Mouse (Mus musculus) heart, embryonic 14.5 days (tissue): Measurements from ENCODE around the gene Ulk2. TPM values are rescaled to one million over a fixed set of nuclear protein-coding genes. Genes with fewer than 3 reads are reported as not detected.
A peak's percentile ranks its signal among the peaks of the same experiment; 100 is the strongest.
"Not testable (repeated sequence)": the region's sequence is repeated elsewhere in the genome, so short reads cannot be mapped to it uniquely, and the experiment has no call there.

Experiments used
- ATAC-seq: fragments of 200-750 bp; cut with Nextera tagmentation; 2 replicates; pipeline ENCODE4 v1.8.0; 2017; ENCODE audit warnings: low read depth, moderate TSS enrichment; ENCODE audit not compliant: insufficient number of reproducible peaks, insufficient read depth, low FRiP score
- H3K27ac ChIP-seq, 2 experiments: fragments of 200-500 bp in 1 of 2; fragments of 300-500 bp in 1 of 2; sonication (generic) in 1 of 2; replicated peaks in 1 of 2; 2 replicates each; pipeline ENCODE4 v1.5.1; 2012 to 2014; ENCODE audit warnings: low read depth in 2 of 2, low read length in 2 of 2, control low read depth in 1 of 2, mild to moderate bottlenecking in 1 of 2, mixed read lengths in 1 of 2; ENCODE audit not compliant: control insufficient read depth in 1 of 2, insufficient read depth in 1 of 2
- H3K27me3 ChIP-seq: fragments of 300-500 bp; sonication (generic); 2 replicates; pipeline ENCODE4 v1.6.1; 2014; ENCODE audit warnings: mild to moderate bottlenecking, low read length, control low read depth; ENCODE audit not compliant: control insufficient read depth, insufficient read depth
- H3K36me3 ChIP-seq: fragments of 300-500 bp; sonication (generic); 2 replicates; pipeline ENCODE4 v1.6.1; 2014; ENCODE audit warnings: mild to moderate bottlenecking, control low read depth, low read length, mixed read lengths; ENCODE audit not compliant: control insufficient read depth, insufficient read depth
- H3K4me1 ChIP-seq, 2 experiments: fragments of 200-500 bp in 1 of 2; fragments of 300-500 bp in 1 of 2; sonication (generic) in 1 of 2; 2 replicates each; pipeline ENCODE4 v1.6.1; 2012 to 2014; ENCODE audit warnings: low read length in 2 of 2, control low read depth in 1 of 2, mixed read lengths in 1 of 2; ENCODE audit not compliant: control insufficient read depth in 2 of 2, insufficient read depth in 2 of 2
- H3K4me2 ChIP-seq: fragments of 300-500 bp; sonication (generic); 2 replicates; pipeline ENCODE4 v1.6.1; 2014; ENCODE audit warnings: mild to moderate bottlenecking, low read length
- H3K4me3 ChIP-seq, 2 experiments: fragments of 200-500 bp in 1 of 2; fragments of 300-500 bp in 1 of 2; sonication (generic) in 1 of 2; 2 replicates each; pipeline ENCODE4 v1.5.1; 2012 to 2014; ENCODE audit warnings: low read length in 2 of 2, mild to moderate bottlenecking in 2 of 2, control low read depth in 1 of 2, low read depth in 1 of 2, moderate library complexity in 1 of 2; ENCODE audit not compliant: control insufficient read depth in 1 of 2, insufficient read depth in 1 of 2
- H3K9ac ChIP-seq: fragments of 300-500 bp; sonication (generic); 2 replicates; pipeline ENCODE4 v1.6.1; 2014; ENCODE audit warnings: mild to moderate bottlenecking, low read length
- H3K9me3 ChIP-seq: fragments of 300-500 bp; sonication (generic); 2 replicates; pipeline ENCODE4 v1.6.1; 2016; ENCODE audit warnings: low read length, control low read depth; ENCODE audit not compliant: control insufficient read depth
- WGBS: fragments of 180-500 bp; shearing (Covaris S2); extraction: QIAGEN DNeasy Blood & Tissue Kit; methylation state at CpG from one replicate; pipeline ENCODE4 v1.1.7; 2014; 5-methylcytosine and 5-hydroxymethylcytosine counted together
- polyA plus RNA-seq: library from polyadenylated mRNA; unstranded; fragments of >200 nt; fragmentation: Nextera tagmentation; extraction: Ambion mirVana; gene quantifications from 2 replicates; pipeline ENCODE4 v1.2.1, GENCODE M21; 2014

Ulk2 gene
- polyA plus RNA-seq, 1 experiment from 2014 or later, result 18.9 TPM

- H3K9me3 ChIP-seq, result no peaks in the 10 kb centered on the region
- peak; percentile 81 for ATAC-seq
- WGBS, result 0% methylated on average over 79 of the region's 87 CpGs
- peak overlapping the region; percentile 76 to 97 for H3K4me3 ChIP-seq
- peaks cover 17% of the 10 kb centered on the region for H3K36me3 ChIP-seq
- H3K27ac ChIP-seq, result peak overlapping the region; percentile 51 to 91
- H3K4me1 ChIP-seq, result peaks cover 0 to 6% of the 10 kb centered on the region in 2 experiments; a peak in 2 of 4 replicates
- no peaks in the 10 kb centered on the region for H3K27me3 ChIP-seq
- H3K4me2 ChIP-seq, result peak overlapping the region; percentile 87
- H3K9ac ChIP-seq, result peak overlapping the region; percentile 96
Observed at GRCm38 (mm10) chr11:61854211-61854987, 474 bp downstream of the Ulk2 start.

- peak overlapping the region; percentile 51 to 91; a peak in 3 of 4 replicates for H3K27ac ChIP-seq
- H3K36me3 ChIP-seq, result peaks cover 17% of the 10 kb centered on the region
- no peak for ATAC-seq
- H3K4me2 ChIP-seq, result peak overlapping the region; percentile 87
- peaks cover 0 to 6% of the 10 kb centered on the region in 2 experiments; a peak in 2 of 4 replicates for H3K4me1 ChIP-seq
- peak overlapping the region; percentile 96 for H3K9ac ChIP-seq
- H3K27me3 ChIP-seq, result no peaks in the 10 kb centered on the region
- 20% methylated on average over 5 of the region's 5 CpGs for WGBS
- H3K9me3 ChIP-seq, result no peaks in the 10 kb centered on the region
- H3K4me3 ChIP-seq, result peak overlapping the region; percentile 76 to 97
Observed at GRCm38 (mm10) chr11:61853659-61854058, 1.2 kb downstream of the Ulk2 start.

GRCm38 (mm10) chr11:61852916-61853315 is 2.0 kb downstream of the Ulk2 start:
- H3K9ac ChIP-seq, result no peak overlapping the region
- H3K9me3 ChIP-seq, result no peaks in the 10 kb centered on the region
- no peak overlapping the region for H3K4me2 ChIP-seq
- H3K27ac ChIP-seq, result no peak overlapping the region
- no peak overlapping the region for H3K4me3 ChIP-seq
- no peak for ATAC-seq
- H3K27me3 ChIP-seq, result no peaks in the 10 kb centered on the region
- peaks cover 0 to 6% of the 10 kb centered on the region in 2 experiments; a peak in 2 of 4 replicates for H3K4me1 ChIP-seq
- peaks cover 20% of the 10 kb centered on the region for H3K36me3 ChIP-seq

GRCm38 (mm10) chr11:61851195-61851594 is 3.7 kb downstream of the Ulk2 start:
- no peak for ATAC-seq
- Histone ChIP-seq H3K9me3 (no peaks in the 10 kb centered on the region), H3K27ac (no peak overlapping the region), H3K27me3 (no peaks in the 10 kb centered on the region), H3K4me1 (peaks cover 2 to 6% of the 10 kb centered on the region in 2 experiments; a peak in 3 of 4 replicates), H3K36me3 (peaks cover 20% of the 10 kb centered on the region), H3K4me2 (no peak overlapping the region), H3K4me3 (no peak overlapping the region), H3K9ac (no peak overlapping the region)
- WGBS, result 75% methylated on average over 3 of the region's 3 CpGs

- not testable (repeated sequence) for H3K4me1 ChIP-seq, H3K27me3 ChIP-seq, H3K4me2 ChIP-seq, H3K9ac ChIP-seq, H3K27ac ChIP-seq, H3K4me3 ChIP-seq, H3K9me3 ChIP-seq, ATAC-seq
- 65% methylated on average over 3 of the region's 3 CpGs for WGBS
- peaks cover 57% of the 10 kb centered on the region for H3K36me3 ChIP-seq
Observed at GRCm38 (mm10) chr11:61840663-61841062, 14.2 kb downstream of the Ulk2 start.

- Histone ChIP-seq H3K4me2 (no peak overlapping the region), H3K4me1 (no peaks in the 10 kb centered on the region), H3K9ac (no peak overlapping the region), H3K27me3 (no peaks in the 10 kb centered on the region), H3K27ac (no peak overlapping the region), H3K9me3 (no peaks in the 10 kb centered on the region), H3K4me3 (no peak overlapping the region), H3K36me3 (peaks cover 55% of the 10 kb centered on the region)
- ATAC-seq, result no peak
Observed at GRCm38 (mm10) chr11:61839940-61840339, 14.9 kb downstream of the Ulk2 start.

GRCm38 (mm10) chr11:61839182-61839581 is 15.7 kb downstream of the Ulk2 start:
- H3K36me3 ChIP-seq, result peaks cover 59% of the 10 kb centered on the region
- no peaks in the 10 kb centered on the region for H3K27me3 ChIP-seq
- no peak overlapping the region for H3K27ac ChIP-seq
- no peak for ATAC-seq
- H3K4me2 ChIP-seq, result no peak overlapping the region
- H3K4me3 ChIP-seq, result no peak overlapping the region
- H3K9ac ChIP-seq, result no peak overlapping the region
- H3K4me1 ChIP-seq, result no peaks in the 10 kb centered on the region
- WGBS, result 92% methylated on average over 1 of the region's 1 CpGs
- H3K9me3 ChIP-seq, result no peaks in the 10 kb centered on the region

- Histone ChIP-seq H3K4me1 (no peaks in the 10 kb centered on the region; a peak in 1 of 4 replicates), H3K9ac (no peak overlapping the region), H3K27ac (no peak overlapping the region), H3K27me3 (no peaks in the 10 kb centered on the region), H3K4me2 (no peak overlapping the region), H3K9me3 (no peaks in the 10 kb centered on the region), H3K4me3 (no peak overlapping the region), H3K36me3 (peaks cover 83% of the 10 kb centered on the region)
- WGBS, result 59% methylated on average over 4 of the region's 4 CpGs
- no peak for ATAC-seq
Observed at GRCm38 (mm10) chr11:61809793-61810192, 45.1 kb downstream of the Ulk2 start.
